Mouse (Mus musculus): Measurements from ENCODE around the gene Csf2. TPM values are rescaled to one million over a fixed set of nuclear protein-coding genes. Genes with fewer than 3 reads are reported as not detected.

Csf2 gene
- polyA plus RNA-seq, 1 experiment from 2014 or later, result not detected

DNA sequence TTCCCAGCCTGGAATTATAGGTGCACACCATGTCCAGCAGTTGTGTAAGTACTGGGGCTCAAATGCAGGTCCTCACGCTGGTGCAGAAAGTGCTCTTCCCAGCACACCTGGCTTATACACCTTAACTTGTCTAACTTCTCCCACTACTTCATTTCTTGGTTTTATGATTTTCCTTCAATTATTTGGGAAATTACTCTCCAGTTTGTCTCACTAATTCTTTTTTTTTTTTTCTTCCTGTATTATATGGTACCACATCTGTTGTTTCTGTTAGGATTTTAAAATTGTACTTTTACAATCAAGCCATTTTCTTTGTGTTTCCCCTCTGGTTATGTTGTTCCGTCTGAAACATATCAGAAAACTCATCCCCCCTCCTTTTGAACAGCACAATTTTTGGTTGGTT is 44.7 kb downstream of the Csf2 start:
- WGBS, result 77% methylated on average over 2 of the region's 2 CpGs

DNA sequence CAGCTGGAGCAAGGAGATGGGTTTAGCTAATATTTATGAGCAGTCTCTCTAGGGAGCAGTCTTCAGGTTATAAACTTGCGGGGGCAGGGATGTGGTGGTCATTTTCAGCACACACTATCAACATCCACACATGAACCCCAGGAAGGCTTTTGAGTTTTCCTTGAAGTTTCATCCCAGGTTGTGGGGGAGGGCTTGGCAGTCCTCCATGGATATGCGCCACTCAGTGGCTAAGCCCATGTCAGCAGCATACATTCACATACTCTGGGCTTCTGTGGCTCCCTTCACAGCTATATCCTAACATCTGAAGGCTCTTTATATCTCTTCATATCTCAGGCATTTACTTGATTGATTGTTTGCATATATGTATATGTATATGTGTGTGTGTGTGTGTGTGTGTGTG is 46.3 kb downstream of the Csf2 start:
- no peak overlapping the region for H3K4me2 ChIP-seq
- no peaks in the 10 kb centered on the region for H3K9me3 ChIP-seq (replicated peaks)
- no peaks in the 10 kb centered on the region for H3K27me3 ChIP-seq
- no peaks in the 10 kb centered on the region for H3K4me1 ChIP-seq (replicated peaks)
- H3K36me3 ChIP-seq, result no peaks in the 10 kb centered on the region
- no peak overlapping the region for H3K4me3 ChIP-seq
- no peak overlapping the region for H3K9ac ChIP-seq
- WGBS, result 71% methylated on average over 2 of the region's 2 CpGs
- no peak for ATAC-seq (replicated peaks; ENCODE audit: insufficient number of reproducible peaks, insufficient read depth, low FRiP score, low read depth)
- no peak overlapping the region for H3K27ac ChIP-seq

More for the DNA sequence above, 44.7 kb downstream of the Csf2 start:
- Histone ChIP-seq H3K4me3 (no peak overlapping the region), H3K9me3 (replicated peaks) (no peaks in the 10 kb centered on the region), H3K36me3 (no peaks in the 10 kb centered on the region), H3K4me1 (replicated peaks) (no peaks in the 10 kb centered on the region), H3K9ac (no peak overlapping the region), H3K27me3 (no peaks in the 10 kb centered on the region), H3K4me2 (no peak overlapping the region), H3K27ac (no peak overlapping the region)
- ATAC-seq (replicated peaks; ENCODE audit: insufficient number of reproducible peaks, insufficient read depth, low FRiP score, low read depth), result no peak

DNA sequence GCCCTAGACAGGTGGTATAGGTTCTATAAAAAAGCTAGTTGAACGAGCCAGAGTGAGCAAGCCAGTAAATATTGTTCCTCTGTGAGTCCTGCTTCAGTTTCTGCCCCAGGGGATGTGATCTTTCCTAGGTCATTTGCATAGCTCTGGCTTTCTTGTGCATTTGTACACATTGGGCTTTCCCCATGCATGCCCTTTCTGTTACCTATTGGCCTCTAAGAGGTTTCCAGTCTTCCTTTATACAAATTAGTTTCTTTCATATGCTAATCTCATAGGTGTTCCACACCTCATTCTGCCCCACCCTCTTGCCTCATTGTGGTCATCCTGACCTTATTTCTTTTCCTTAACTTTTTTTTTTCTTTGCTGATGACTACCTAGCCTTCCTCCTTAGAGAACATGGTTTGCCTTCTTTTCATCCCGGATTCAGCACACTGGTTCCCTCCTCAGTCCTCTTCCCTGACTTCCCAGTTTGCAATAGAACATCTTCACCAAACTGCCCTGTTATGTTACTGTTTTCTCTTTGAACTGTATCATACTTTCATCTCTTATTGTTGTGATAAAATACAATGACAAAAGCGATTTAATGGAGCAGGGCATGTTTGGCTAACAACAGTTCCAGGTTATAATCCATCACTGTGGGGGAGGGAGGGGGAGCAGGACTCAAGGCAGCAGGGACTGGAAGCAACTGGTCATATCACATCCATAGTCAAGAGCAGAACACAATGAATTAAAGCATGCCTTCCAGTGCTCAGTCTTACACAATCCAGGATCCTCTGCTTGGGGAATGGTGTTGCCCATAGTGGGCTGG is 47.4 kb downstream of the Csf2 start:
- no peaks in the 10 kb centered on the region for H3K36me3 ChIP-seq
- H3K27ac ChIP-seq, result no peak overlapping the region
- 62% methylated on average over 3 of the region's 3 CpGs for WGBS
- no peak overlapping the region for H3K4me3 ChIP-seq
- H3K9ac ChIP-seq, result no peak overlapping the region
- H3K9me3 ChIP-seq (replicated peaks), result no peaks in the 10 kb centered on the region
- no peaks in the 10 kb centered on the region for H3K27me3 ChIP-seq
- no peak for ATAC-seq (replicated peaks; ENCODE audit: insufficient number of reproducible peaks, insufficient read depth, low FRiP score, low read depth)
- no peaks in the 10 kb centered on the region for H3K4me1 ChIP-seq (replicated peaks)
- H3K4me2 ChIP-seq, result no peak overlapping the region

DNA sequence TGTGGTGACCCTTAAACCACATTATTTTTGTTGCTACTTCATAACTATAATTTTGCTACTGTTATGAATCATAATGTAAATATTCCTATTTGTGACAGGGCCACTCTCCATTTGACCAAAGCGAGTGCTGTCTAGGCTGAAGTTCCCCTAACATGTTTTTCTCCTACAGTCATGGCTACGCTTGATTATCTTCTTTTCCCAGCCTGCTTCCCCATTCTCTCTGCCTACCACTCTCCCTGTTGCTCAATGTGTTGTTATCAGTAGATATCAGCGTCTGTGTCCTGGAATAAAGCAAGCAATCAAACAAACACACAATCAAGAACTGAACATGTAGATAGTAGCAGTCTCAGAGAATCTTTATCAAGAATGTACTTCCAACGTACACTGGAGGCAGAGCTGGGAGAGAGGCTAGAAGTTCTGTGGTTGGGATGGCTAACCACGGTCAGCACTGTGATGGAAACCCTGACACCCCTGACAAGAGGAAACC is 48.1 kb downstream of the Csf2 start:
- no peak for ATAC-seq (replicated peaks; ENCODE audit: insufficient number of reproducible peaks, insufficient read depth, low FRiP score, low read depth)
- 43% methylated on average over 5 of the region's 5 CpGs for WGBS
- Histone ChIP-seq H3K4me3 (no peak overlapping the region), H3K4me2 (no peak overlapping the region), H3K4me1 (replicated peaks) (no peaks in the 10 kb centered on the region), H3K27me3 (no peaks in the 10 kb centered on the region), H3K36me3 (no peaks in the 10 kb centered on the region), H3K9me3 (replicated peaks) (no peaks in the 10 kb centered on the region), H3K27ac (no peak overlapping the region), H3K9ac (no peak overlapping the region)

Other genes starting within 250 kb of the Csf2 start
- 0.83 and 1.1 TPM in 2 replicates for gene Slc22a4, start 221.6 kb downstream of the Csf2 start, polyA plus RNA-seq (2015; fragmentation: Nextera tagmentation; extraction: Ambion mirVana)
- 11.4 and 20.8 TPM in 2 replicates for gene Pdlim4, start 180.7 kb downstream of the Csf2 start, polyA plus RNA-seq (2015; fragmentation: Nextera tagmentation; extraction: Ambion mirVana)
- 46.0 and 54.6 TPM in 2 replicates for gene P4ha2, start 149.6 kb downstream of the Csf2 start, polyA plus RNA-seq (2015; fragmentation: Nextera tagmentation; extraction: Ambion mirVana)
- not detected in 2 replicates for gene Il3, start 17.6 kb upstream of the Csf2 start, polyA plus RNA-seq (2015; fragmentation: Nextera tagmentation; extraction: Ambion mirVana)
- 0.47 and 0.55 TPM in 2 replicates for gene Acsl6, start 54.1 kb upstream of the Csf2 start, polyA plus RNA-seq (2015; fragmentation: Nextera tagmentation; extraction: Ambion mirVana)
- not detected in 2 replicates for gene Meikin, start 121.0 kb upstream of the Csf2 start, polyA plus RNA-seq (2015; fragmentation: Nextera tagmentation; extraction: Ambion mirVana)
- gene Fnip1, start 188.5 kb upstream of the Csf2 start, polyA plus RNA-seq (2015; fragmentation: Nextera tagmentation; extraction: Ambion mirVana), result 8.5 and 9.2 TPM in 2 replicates

All from heart, embryonic 15.5 days (tissue).